Mouse (Mus musculus): Measurements from ENCODE around the gene Ppt1. TPM values are rescaled to one million over a fixed set of nuclear protein-coding genes. Genes with fewer than 3 reads are reported as not detected.

Ppt1 gene
- total and polyA plus RNA-seq, 3 experiments: 13.1 to 19.9 TPM; not detected in 1

DNA sequence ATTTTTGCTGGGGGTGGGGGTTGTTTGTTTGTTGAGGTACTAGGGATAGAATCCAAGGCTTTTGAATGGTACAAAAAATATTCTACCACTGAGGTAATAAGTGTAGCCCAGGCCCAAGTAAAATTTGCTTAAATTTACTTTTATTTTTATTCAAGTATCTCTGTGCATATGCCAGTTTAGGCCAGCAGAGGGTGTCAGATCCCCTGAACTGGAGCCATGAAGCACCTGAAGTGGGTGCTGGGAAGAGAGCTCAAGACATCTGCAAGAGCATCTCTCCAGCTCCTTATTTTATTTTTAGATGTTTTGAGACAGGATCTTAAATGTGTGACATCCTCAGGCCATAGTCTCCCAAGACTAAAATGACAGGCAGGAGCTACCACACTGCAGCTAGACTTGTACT lies 34.0 kb downstream of the Ppt1 start:
- no peak overlapping the region for H3K4me3 ChIP-seq (ENCODE audit: control insufficient read depth in 1 of 2, insufficient read depth in 1 of 2, low read depth in 2 of 2, low read length in 2 of 2)
- H3K36me3 ChIP-seq (ENCODE audit: control insufficient read depth in 1 of 2, insufficient read depth in 2 of 2, low read length in 2 of 2): peaks cover 17 to 49% of the 10 kb centered on the region in 2 experiments
- no peak overlapping the region for H3K9ac ChIP-seq (ENCODE audit: control insufficient read depth, low read depth, low read length, poor library complexity, severe bottlenecking)
- H3K27ac ChIP-seq (ENCODE audit: control insufficient read depth, low read depth, low read length): no peak overlapping the region
- no peak for TF ChIP-seq USF1 (IDR thresholded peaks at IDR 0.05; ENCODE audit: low read depth, low read length)
- TF ChIP-seq SMC3 (IDR thresholded peaks at IDR 0.05; ENCODE audit: low read depth, low read length): peak; percentile 67
- TF ChIP-seq JUND (IDR thresholded peaks at IDR 0.05; ENCODE audit: low read depth, low read length): no peak
- peak; percentile 47 for TF ChIP-seq RAD21 (IDR thresholded peaks at IDR 0.05; ENCODE audit: low read depth, low read length)
- TF ChIP-seq CTCF (IDR thresholded peaks at IDR 0.05 in 2 of 3, conservative IDR thresholded peaks at IDR 0.05 in 1 of 3; ENCODE audit: control insufficient read depth in 1 of 3, insufficient read depth in 1 of 3, low read depth in 2 of 3, low read length in 3 of 3, poor library complexity in 1 of 3, severe bottlenecking in 1 of 3): peak; percentile 39 to 64 (median 63)
- no peaks in the 10 kb centered on the region for H3K27me3 ChIP-seq (ENCODE audit: control insufficient read depth in 1 of 2, insufficient read depth in 2 of 2, low read length in 2 of 2)
- H3K79me2 ChIP-seq (ENCODE audit: control insufficient read depth, insufficient read depth, low read length, poor library complexity): peaks cover 5% of the 10 kb centered on the region
- H3K9me3 ChIP-seq (replicated peaks; ENCODE audit: insufficient read depth, low read length): no peaks in the 10 kb centered on the region
- peak; percentile 65 for DNase-seq (ENCODE audit: low read depth, low spot score)
- H3K4me1 ChIP-seq (ENCODE audit: control insufficient read depth in 1 of 2, insufficient read depth in 2 of 2, low read length in 2 of 2): peaks cover 16 to 23% of the 10 kb centered on the region in 2 experiments

DNA sequence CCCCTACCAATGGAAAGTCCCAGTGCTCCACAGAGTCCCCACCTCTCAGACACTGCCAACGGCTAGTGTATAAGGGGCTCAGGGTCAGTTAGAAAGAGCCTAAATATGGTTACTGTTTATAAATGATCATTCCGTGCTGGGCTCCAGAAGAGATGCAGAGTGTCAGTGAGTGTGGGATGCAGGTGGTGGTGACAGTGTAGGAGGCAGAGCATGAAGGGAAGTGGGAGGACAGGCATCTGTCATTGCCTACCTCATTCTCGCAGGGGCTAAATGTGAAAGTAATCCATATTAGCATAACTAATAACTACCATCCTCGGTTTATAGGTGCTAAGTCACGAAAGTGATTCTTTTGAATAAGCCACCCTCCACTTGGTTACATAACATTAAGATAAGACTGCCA lies 34.7 kb downstream of the Ppt1 start:
- H3K27ac ChIP-seq (ENCODE audit: control insufficient read depth, low read depth, low read length): no peak overlapping the region

DNA sequence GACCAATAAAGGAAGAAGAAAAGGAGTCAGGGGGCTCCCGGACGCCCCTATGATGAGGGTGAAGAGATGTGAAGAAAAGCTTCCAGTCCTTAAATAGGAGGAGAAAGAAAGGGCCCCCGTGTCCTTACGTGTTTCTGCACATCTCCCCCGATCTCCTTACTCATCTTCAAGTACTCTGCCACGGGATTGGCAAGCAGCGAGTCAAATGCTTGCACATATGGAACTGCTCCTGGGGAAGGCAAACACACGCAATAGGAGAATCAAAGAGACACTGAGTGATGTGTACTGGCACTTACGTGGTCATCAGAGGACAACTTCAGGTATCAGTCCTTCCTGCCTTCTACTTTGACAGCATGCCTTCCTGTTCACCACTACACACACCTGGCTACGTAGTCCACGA lies 35.2 kb downstream of the Ppt1 start:
- Histone ChIP-seq H3K9me3 (replicated peaks; ENCODE audit: insufficient read depth, low read length) (no peaks in the 10 kb centered on the region), H3K4me3 (ENCODE audit: control insufficient read depth in 1 of 2, insufficient read depth in 1 of 2, low read depth in 2 of 2, low read length in 2 of 2) (no peak overlapping the region), H3K9ac (ENCODE audit: control insufficient read depth, low read depth, low read length, poor library complexity, severe bottlenecking) (no peak overlapping the region), H3K4me1 (ENCODE audit: control insufficient read depth in 1 of 2, insufficient read depth in 2 of 2, low read length in 2 of 2) (peaks cover 17 to 23% of the 10 kb centered on the region in 2 experiments), H3K27me3 (ENCODE audit: control insufficient read depth in 1 of 2, insufficient read depth in 2 of 2, low read length in 2 of 2) (no peaks in the 10 kb centered on the region), H3K27ac (ENCODE audit: control insufficient read depth, low read depth, low read length) (peak overlapping the region; percentile 87), H3K36me3 (ENCODE audit: control insufficient read depth in 1 of 2, insufficient read depth in 2 of 2, low read length in 2 of 2) (peaks cover 13 to 49% of the 10 kb centered on the region in 2 experiments), H3K79me2 (ENCODE audit: control insufficient read depth, insufficient read depth, low read length, poor library complexity) (peaks cover 6% of the 10 kb centered on the region)
- no peak for DNase-seq (ENCODE audit: low read depth, low spot score)
- TF ChIP-seq MAFK (IDR thresholded peaks at IDR 0.05; ENCODE audit: borderline replicate concordance, low read depth, low read length): no peak
- TF ChIP-seq SMC3 (IDR thresholded peaks at IDR 0.05; ENCODE audit: low read depth, low read length): no peak
- no peak for TF ChIP-seq ZC3H11A (IDR thresholded peaks at IDR 0.05; ENCODE audit: low read depth, low read length)
- TF ChIP-seq TBP (IDR thresholded peaks at IDR 0.05; ENCODE audit: low read depth, low read length): no peak
- TF ChIP-seq ZKSCAN1 (IDR thresholded peaks at IDR 0.05; ENCODE audit: low read depth, low read length): no peak
- TF ChIP-seq SIN3A (IDR thresholded peaks at IDR 0.05; ENCODE audit: low read length): no peak
- TF ChIP-seq USF2 (IDR thresholded peaks at IDR 0.05; ENCODE audit: borderline replicate concordance in 1 of 2, insufficient read depth in 1 of 2, low read depth in 1 of 2, low read length in 2 of 2): no peak
- TF ChIP-seq HCFC1 (IDR thresholded peaks at IDR 0.05; ENCODE audit: low read depth, low read length): no peak
- TF ChIP-seq RCOR1 (IDR thresholded peaks at IDR 0.05; ENCODE audit: low read depth, low read length): no peak
- TF ChIP-seq CHD1 (IDR thresholded peaks at IDR 0.05; ENCODE audit: low read depth, low read length): no peak
- no peak for TF ChIP-seq UBTF (IDR thresholded peaks at IDR 0.05; ENCODE audit: borderline replicate concordance, insufficient read depth, low read depth, low read length)
- no peak for TF ChIP-seq ETS1 (IDR thresholded peaks at IDR 0.05; ENCODE audit: low read depth, low read length)
- TF ChIP-seq RAD21 (IDR thresholded peaks at IDR 0.05; ENCODE audit: low read depth, low read length): no peak
- TF ChIP-seq CTCF (IDR thresholded peaks at IDR 0.05 in 2 of 3, conservative IDR thresholded peaks at IDR 0.05 in 1 of 3; ENCODE audit: control insufficient read depth in 1 of 3, insufficient read depth in 1 of 3, low read depth in 2 of 3, low read length in 3 of 3, poor library complexity in 1 of 3, severe bottlenecking in 1 of 3): no peak
- no peak for TF ChIP-seq ELF1 (IDR thresholded peaks at IDR 0.05; ENCODE audit: low read depth, low read length)
- TF ChIP-seq MXI1 (IDR thresholded peaks at IDR 0.05; ENCODE audit: low read depth, low read length): no peak
- TF ChIP-seq CHD2 (IDR thresholded peaks at IDR 0.05; ENCODE audit: low read length): no peak

More for the DNA sequence above, 34.7 kb downstream of the Ppt1 start:
- H3K4me3 ChIP-seq (ENCODE audit: control insufficient read depth in 1 of 2, insufficient read depth in 1 of 2, low read depth in 2 of 2, low read length in 2 of 2): no peak overlapping the region
- H3K9ac ChIP-seq (ENCODE audit: control insufficient read depth, low read depth, low read length, poor library complexity, severe bottlenecking): no peak overlapping the region
- peaks cover 13 to 49% of the 10 kb centered on the region in 2 experiments for H3K36me3 ChIP-seq (ENCODE audit: control insufficient read depth in 1 of 2, insufficient read depth in 2 of 2, low read length in 2 of 2)
- no peak for DNase-seq (ENCODE audit: low read depth, low spot score)
- peaks cover 17 to 23% of the 10 kb centered on the region in 2 experiments for H3K4me1 ChIP-seq (ENCODE audit: control insufficient read depth in 1 of 2, insufficient read depth in 2 of 2, low read length in 2 of 2)
- no peak for TF ChIP-seq POLR2AphosphoS5 (IDR thresholded peaks at IDR 0.05; ENCODE audit: borderline replicate concordance, low read depth, low read length)
- TF ChIP-seq ZNF384 (IDR thresholded peaks at IDR 0.05; ENCODE audit: low read depth, low read length): no peak
- no peak for TF ChIP-seq MEF2A (IDR thresholded peaks at IDR 0.05; ENCODE audit: extremely low read depth, insufficient replicate concordance, low read depth, low read length, poor library complexity, severe bottlenecking)
- TF ChIP-seq MYC (IDR thresholded peaks at IDR 0.05; ENCODE audit: low read depth, low read length): no peak
- no peak for TF ChIP-seq UBTF (IDR thresholded peaks at IDR 0.05; ENCODE audit: borderline replicate concordance, insufficient read depth, low read depth, low read length)
- no peak for TF ChIP-seq JUND (IDR thresholded peaks at IDR 0.05; ENCODE audit: low read depth, low read length)
- no peak for TF ChIP-seq EP300 (IDR thresholded peaks at IDR 0.05; ENCODE audit: low read depth in 1 of 2, low read length in 2 of 2)
- no peak for TF ChIP-seq SIN3A (IDR thresholded peaks at IDR 0.05; ENCODE audit: low read length)
- no peak for TF ChIP-seq RAD21 (IDR thresholded peaks at IDR 0.05; ENCODE audit: low read depth, low read length)
- no peak for TF ChIP-seq MXI1 (IDR thresholded peaks at IDR 0.05; ENCODE audit: low read depth, low read length)
- TF ChIP-seq NELFE (IDR thresholded peaks at IDR 0.05; ENCODE audit: low read depth, low read length): no peak
- TF ChIP-seq TAL1 (IDR thresholded peaks at IDR 0.05; ENCODE audit: low read length): no peak
- no peak for TF ChIP-seq POLR2AphosphoS2 (IDR thresholded peaks at IDR 0.05; ENCODE audit: low read length)
- TF ChIP-seq ETS1 (IDR thresholded peaks at IDR 0.05; ENCODE audit: low read depth, low read length): no peak
- TF ChIP-seq USF1 (IDR thresholded peaks at IDR 0.05; ENCODE audit: low read depth, low read length): no peak
- no peak for TF ChIP-seq TCF12 (IDR thresholded peaks at IDR 0.05; ENCODE audit: low read depth, low read length)
- no peak for TF ChIP-seq ELF1 (IDR thresholded peaks at IDR 0.05; ENCODE audit: low read depth, low read length)
- no peak for TF ChIP-seq E2F4 (IDR thresholded peaks at IDR 0.05; ENCODE audit: borderline replicate concordance, low read depth, low read length)
- TF ChIP-seq KAT2A (conservative IDR thresholded peaks at IDR 0.05; ENCODE audit: low read depth, low read length): no peak
- H3K27me3 ChIP-seq (ENCODE audit: control insufficient read depth in 1 of 2, insufficient read depth in 2 of 2, low read length in 2 of 2): no peaks in the 10 kb centered on the region
- H3K79me2 ChIP-seq (ENCODE audit: control insufficient read depth, insufficient read depth, low read length, poor library complexity): peaks cover 6% of the 10 kb centered on the region
- H3K9me3 ChIP-seq (replicated peaks; ENCODE audit: insufficient read depth, low read length): no peaks in the 10 kb centered on the region
